Mouse (Mus musculus) stomach, embryonic 16.5 days (tissue): ENCODE data around the gene Golph3. TPM values are rescaled to one million over a fixed set of nuclear protein-coding genes. Genes with fewer than 3 reads are reported as not detected.

Experiments
- ATAC-seq: fragments of 200-750 bp; cut with Nextera tagmentation; 2 replicates; pipeline ENCODE4 v1.8.0; 2017; ENCODE audit warnings: moderate number of reproducible peaks, moderate TSS enrichment; ENCODE audit not compliant: insufficient read depth, low FRiP score
- H3K27ac ChIP-seq: fragments of 300-500 bp; sonication (generic); 2 replicates; pipeline ENCODE4 v1.5.1; 2014; ENCODE audit warnings: low read length
- H3K27me3 ChIP-seq: fragments of 300-500 bp; sonication (generic); 2 replicates; pipeline ENCODE4 v1.6.1; 2014; ENCODE audit warnings: low read length, control low read depth, mixed read lengths; ENCODE audit not compliant: control insufficient read depth, insufficient read depth
- H3K36me3 ChIP-seq: fragments of 300-500 bp; sonication (generic); 2 replicates; pipeline ENCODE4 v1.6.1; 2014; ENCODE audit warnings: low read length; ENCODE audit not compliant: control insufficient read depth, insufficient read depth
- H3K4me1 ChIP-seq: fragments of 300-500 bp; sonication (generic); 2 replicates; pipeline ENCODE4 v1.6.1; 2014; ENCODE audit warnings: low read length, control low read depth, mixed read lengths; ENCODE audit not compliant: control insufficient read depth, insufficient read depth
- H3K4me2 ChIP-seq: fragments of 300-500 bp; sonication (generic); 2 replicates; pipeline ENCODE4 v1.6.1; 2014; ENCODE audit warnings: low read depth, low read length, mixed read lengths
- H3K4me3 ChIP-seq: fragments of 300-500 bp; sonication (generic); replicated peaks from 2 replicates; pipeline ENCODE4 v1.5.1; 2014; ENCODE audit warnings: mild to moderate bottlenecking, low read length
- H3K9ac ChIP-seq: fragments of 300-500 bp; sonication (generic); 2 replicates; pipeline ENCODE4 v1.6.1; 2014; ENCODE audit warnings: low read length
- H3K9me3 ChIP-seq: fragments of 300-500 bp; sonication (generic); replicated peaks from 2 replicates; pipeline ENCODE4 v1.6.1; 2016; ENCODE audit warnings: low read length, control low read depth; ENCODE audit not compliant: control insufficient read depth
- WGBS: fragments of 180-500 bp; shearing (Covaris S2); extraction: QIAGEN DNeasy Blood & Tissue Kit; methylation state at CpG from one replicate; pipeline ENCODE4 v1.1.7; 2014; 5-methylcytosine and 5-hydroxymethylcytosine counted together
- polyA plus RNA-seq: library from polyadenylated mRNA; unstranded; fragments of >200 nt; fragmentation: Nextera tagmentation; extraction: Ambion mirVana; gene quantifications from 2 replicates; pipeline ENCODE4 v1.2.1, GENCODE M21; 2015

The Golph3 gene
- polyA plus RNA-seq, 1 experiment from 2014 or later = 73.8 TPM

- peak overlapping the region; percentile 100 for H3K4me3 ChIP-seq
- ATAC-seq = no peak
- H3K4me1 ChIP-seq = peaks cover 16% of the 10 kb centered on the region; the same call in 1 of the 2 replicates
- no peaks in the 10 kb centered on the region for H3K9me3 ChIP-seq
- H3K27me3 ChIP-seq = no peaks in the 10 kb centered on the region
- no peaks in the 10 kb centered on the region for H3K36me3 ChIP-seq
- H3K9ac ChIP-seq = peak overlapping the region; percentile 100
- WGBS = 9% methylated on average over 9 of the region's 9 CpGs
- peak overlapping the region; percentile 89; the same call in 1 of the 2 replicates for H3K27ac ChIP-seq
- H3K4me2 ChIP-seq = peak overlapping the region; percentile 88
These were observed 1.6 kb downstream of the Golph3 start for GRCm38 (mm10) chr15:12322676-12323402.

- H3K27me3 ChIP-seq = no peaks in the 10 kb centered on the region
- no peaks in the 10 kb centered on the region for H3K36me3 ChIP-seq
- no peak overlapping the region for H3K4me2 ChIP-seq
- no peak overlapping the region for H3K4me3 ChIP-seq
- peaks cover 16% of the 10 kb centered on the region; the same call in 1 of the 2 replicates for H3K4me1 ChIP-seq
- WGBS = 73% methylated on average over 1 of the region's 1 CpGs
- no peak overlapping the region for H3K9ac ChIP-seq
- no peak overlapping the region for H3K27ac ChIP-seq
- ATAC-seq = no peak
- no peaks in the 10 kb centered on the region for H3K9me3 ChIP-seq
These were observed 3.1 kb downstream of the Golph3 start for GRCm38 (mm10) chr15:12324326-12324725.

- 77% methylated on average over 3 of the region's 3 CpGs for WGBS
- H3K27me3 ChIP-seq = no peaks in the 10 kb centered on the region
- H3K9me3 ChIP-seq = no peaks in the 10 kb centered on the region
- ATAC-seq = no peak
- H3K36me3 ChIP-seq = no peaks in the 10 kb centered on the region
- no peak overlapping the region for H3K4me3 ChIP-seq
- H3K4me2 ChIP-seq = no peak overlapping the region
- no peak overlapping the region for H3K9ac ChIP-seq
- peaks cover 9% of the 10 kb centered on the region for H3K4me1 ChIP-seq
- no peak overlapping the region for H3K27ac ChIP-seq
These were observed 9.1 kb downstream of the Golph3 start for GRCm38 (mm10) chr15:12330389-12330788.

- no peak for ATAC-seq
- H3K4me1 ChIP-seq = peaks cover 7% of the 10 kb centered on the region
- no peak overlapping the region for H3K27ac ChIP-seq
- H3K9ac ChIP-seq = no peak overlapping the region
- H3K36me3 ChIP-seq = no peaks in the 10 kb centered on the region
- H3K27me3 ChIP-seq = no peaks in the 10 kb centered on the region
- no peak overlapping the region for H3K4me2 ChIP-seq
- no peak overlapping the region for H3K4me3 ChIP-seq
- H3K9me3 ChIP-seq = no peaks in the 10 kb centered on the region
These were observed 9.6 kb downstream of the Golph3 start for GRCm38 (mm10) chr15:12330892-12331291.

GRCm38 (mm10) chr15:12331300-12331699, 10.1 kb downstream of the Golph3 start:
- Histone ChIP-seq H3K4me3 (no peak overlapping the region), H3K4me1 (peaks cover 7% of the 10 kb centered on the region), H3K9me3 (no peaks in the 10 kb centered on the region), H3K4me2 (no peak overlapping the region), H3K27me3 (no peaks in the 10 kb centered on the region), H3K27ac (no peak overlapping the region; the same call in 1 of the 2 replicates), H3K9ac (no peak overlapping the region), H3K36me3 (no peaks in the 10 kb centered on the region)
- ATAC-seq = no peak
- 20% methylated on average over 1 of the region's 1 CpGs for WGBS

GRCm38 (mm10) chr15:12334381-12334780, 13.1 kb downstream of the Golph3 start:
- no peak overlapping the region for H3K4me2 ChIP-seq
- H3K9ac ChIP-seq = no peak overlapping the region
- no peaks in the 10 kb centered on the region for H3K9me3 ChIP-seq
- no peak overlapping the region for H3K4me3 ChIP-seq
- no peaks in the 10 kb centered on the region for H3K36me3 ChIP-seq
- H3K27ac ChIP-seq = no peak overlapping the region
- no peak for ATAC-seq
- H3K27me3 ChIP-seq = no peaks in the 10 kb centered on the region
- peaks cover 7% of the 10 kb centered on the region for H3K4me1 ChIP-seq
- WGBS = 82% methylated on average over 4 of the region's 4 CpGs

GRCm38 (mm10) chr15:12337030-12337778, 16.0 kb downstream of the Golph3 start:
- no peak overlapping the region for H3K4me2 ChIP-seq
- H3K36me3 ChIP-seq = no peaks in the 10 kb centered on the region
- no peak overlapping the region for H3K9ac ChIP-seq
- H3K9me3 ChIP-seq = no peaks in the 10 kb centered on the region
- no peak overlapping the region for H3K4me3 ChIP-seq
- H3K4me1 ChIP-seq = peaks cover 4% of the 10 kb centered on the region
- no peak for ATAC-seq
- H3K27me3 ChIP-seq = no peaks in the 10 kb centered on the region
- no peak overlapping the region for H3K27ac ChIP-seq
- 85% methylated on average over 4 of the region's 4 CpGs for WGBS

- ATAC-seq = no peak
- Histone ChIP-seq H3K36me3 (0 out of 2 replicates have a peak, but pooled peaks cover under 1% of the 10 kb centered on the region), H3K27ac (no peak overlapping the region), H3K4me1 (peaks cover 4% of the 10 kb centered on the region), H3K27me3 (no peaks in the 10 kb centered on the region), H3K4me2 (no peak overlapping the region), H3K4me3 (no peak overlapping the region), H3K9me3 (no peaks in the 10 kb centered on the region), H3K9ac (no peak overlapping the region)
- 60% methylated on average over 3 of the region's 3 CpGs for WGBS
These were observed 16.5 kb downstream of the Golph3 start for GRCm38 (mm10) chr15:12337779-12338137.
